Mouse (Mus musculus): Measurements from ENCODE around the gene Pphln1. TPM values are rescaled to one million over a fixed set of nuclear protein-coding genes. Genes with fewer than 3 reads are reported as not detected.
A peak's percentile ranks its signal among the peaks of the same experiment; 100 is the strongest.

Pphln1 gene
- polyA plus RNA-seq, 1 experiment from 2014 or later, result 43.4 TPM

DNA sequence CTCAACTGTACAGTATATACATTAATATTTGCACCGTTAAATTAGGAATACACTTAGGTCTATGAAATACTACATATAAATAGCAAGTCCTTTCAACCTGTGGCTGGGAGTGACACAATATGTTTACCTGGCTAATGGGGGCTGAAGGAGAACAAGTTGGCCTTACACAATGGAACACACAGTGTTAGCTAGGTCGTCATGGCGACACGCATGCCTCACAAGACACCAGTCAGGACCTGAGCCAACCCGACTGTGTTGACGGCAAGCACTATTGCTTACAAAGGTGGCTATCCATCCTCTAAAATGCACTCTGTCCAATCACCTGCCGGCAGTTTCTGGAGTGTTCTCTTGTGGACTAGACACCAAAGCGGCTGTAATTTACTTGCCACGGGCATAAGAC lies 101.7 kb downstream of the Pphln1 start:
- 84% methylated on average over 9 of the region's 9 CpGs for WGBS
- no peaks in the 10 kb centered on the region for H3K27me3 ChIP-seq (ENCODE audit: control insufficient read depth, insufficient read depth, low read length)
- H3K4me2 ChIP-seq (replicated peaks; ENCODE audit: low read depth, low read length), result no peak overlapping the region
- H3K4me1 ChIP-seq (ENCODE audit: control insufficient read depth, insufficient read depth, low read length), result no peaks in the 10 kb centered on the region
- H3K4me3 ChIP-seq (ENCODE audit: low read length), result no peak overlapping the region
- no peaks in the 10 kb centered on the region for H3K9me3 ChIP-seq (ENCODE audit: control insufficient read depth, low read length)
- H3K9ac ChIP-seq (ENCODE audit: low read depth, low read length), result no peak overlapping the region
- H3K27ac ChIP-seq (ENCODE audit: low read depth, low read length), result no peak overlapping the region
- no peak for ATAC-seq (ENCODE audit: low FRiP score, low TSS enrichment)
- peaks cover 70% of the 10 kb centered on the region for H3K36me3 ChIP-seq (ENCODE audit: control insufficient read depth, insufficient read depth, low read length)

DNA sequence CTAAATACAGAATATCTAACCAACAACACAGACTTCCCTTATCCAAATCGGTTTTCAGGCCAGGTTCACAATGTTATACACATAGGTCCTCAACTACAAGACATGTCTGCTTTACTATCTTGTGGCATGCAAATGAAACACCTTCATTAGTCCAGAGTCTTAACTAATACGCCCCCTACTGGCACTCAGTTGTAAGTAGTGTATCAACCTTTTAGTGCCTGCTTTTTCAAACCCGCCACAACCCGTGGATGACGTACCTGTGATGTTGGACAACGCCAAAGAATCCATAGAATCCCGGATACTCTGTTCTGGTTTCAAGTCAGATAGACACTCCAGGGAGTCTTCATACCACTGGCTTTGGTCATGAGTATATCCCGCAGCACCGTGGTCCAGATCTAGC lies 104.6 kb downstream of the Pphln1 start:
- Histone ChIP-seq H3K36me3 (ENCODE audit: control insufficient read depth, insufficient read depth, low read length) (peaks cover 85% of the 10 kb centered on the region), H3K9me3 (ENCODE audit: control insufficient read depth, low read length) (no peaks in the 10 kb centered on the region), H3K9ac (ENCODE audit: low read depth, low read length) (no peak overlapping the region), H3K4me1 (ENCODE audit: control insufficient read depth, insufficient read depth, low read length) (no peaks in the 10 kb centered on the region), H3K4me3 (ENCODE audit: low read length) (no peak overlapping the region), H3K27me3 (ENCODE audit: control insufficient read depth, insufficient read depth, low read length) (no peaks in the 10 kb centered on the region), H3K27ac (ENCODE audit: low read depth, low read length) (no peak overlapping the region), H3K4me2 (replicated peaks; ENCODE audit: low read depth, low read length) (no peak overlapping the region)
- no peak for ATAC-seq (ENCODE audit: low FRiP score, low TSS enrichment)
- 92% methylated on average over 9 of the region's 9 CpGs for WGBS

- no peaks in the 10 kb centered on the region for H3K27me3 ChIP-seq (ENCODE audit: control insufficient read depth, insufficient read depth, low read length)
- 94% methylated on average over 35 of the region's 35 CpGs for WGBS
- ATAC-seq (ENCODE audit: low FRiP score, low TSS enrichment), result no peak
- H3K4me2 ChIP-seq (replicated peaks; ENCODE audit: low read depth, low read length), result no peak overlapping the region
- no peak overlapping the region for H3K9ac ChIP-seq (ENCODE audit: low read depth, low read length)
- H3K36me3 ChIP-seq (ENCODE audit: control insufficient read depth, insufficient read depth, low read length), result peaks cover 85% of the 10 kb centered on the region
- no peak overlapping the region for H3K27ac ChIP-seq (ENCODE audit: low read depth, low read length)
- no peaks in the 10 kb centered on the region for H3K4me1 ChIP-seq (ENCODE audit: control insufficient read depth, insufficient read depth, low read length)
- H3K9me3 ChIP-seq (ENCODE audit: control insufficient read depth, low read length), result no peaks in the 10 kb centered on the region
- H3K4me3 ChIP-seq (ENCODE audit: low read length), result no peak overlapping the region
These were observed 105.1 kb downstream of the Pphln1 start for GRCm38 (mm10) chr15:93503201-93503745.

DNA sequence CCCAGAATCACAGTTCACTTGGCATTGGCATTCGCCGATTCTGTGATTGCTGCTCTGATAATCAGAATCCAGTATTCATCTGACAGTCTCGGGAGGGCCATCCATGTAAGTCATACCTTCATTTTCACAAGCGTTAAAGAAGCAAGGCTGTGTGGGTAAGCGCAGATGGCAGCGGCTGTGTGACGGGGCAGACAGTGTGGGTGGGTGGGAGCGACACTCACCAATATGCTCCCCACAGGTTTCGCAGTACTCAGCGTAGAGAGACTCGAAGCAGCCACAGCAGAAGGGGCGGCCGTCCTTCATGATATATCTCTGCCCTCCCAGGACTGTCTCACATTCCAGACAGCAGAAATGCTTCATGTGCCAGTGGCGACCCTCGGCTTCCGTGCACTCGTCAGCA lies 106.7 kb downstream of the Pphln1 start:
- Histone ChIP-seq H3K27ac (ENCODE audit: low read depth, low read length) (no peak overlapping the region), H3K4me2 (replicated peaks; ENCODE audit: low read depth, low read length) (no peak overlapping the region), H3K9ac (ENCODE audit: low read depth, low read length) (no peak overlapping the region), H3K4me1 (ENCODE audit: control insufficient read depth, insufficient read depth, low read length) (no peaks in the 10 kb centered on the region), H3K27me3 (ENCODE audit: control insufficient read depth, insufficient read depth, low read length) (no peaks in the 10 kb centered on the region), H3K9me3 (ENCODE audit: control insufficient read depth, low read length) (no peaks in the 10 kb centered on the region), H3K36me3 (ENCODE audit: control insufficient read depth, insufficient read depth, low read length) (peaks cover 81% of the 10 kb centered on the region), H3K4me3 (ENCODE audit: low read length) (no peak overlapping the region)
- 93% methylated on average over 17 of the region's 17 CpGs for WGBS
- no peak for ATAC-seq (ENCODE audit: low FRiP score, low TSS enrichment)

DNA sequence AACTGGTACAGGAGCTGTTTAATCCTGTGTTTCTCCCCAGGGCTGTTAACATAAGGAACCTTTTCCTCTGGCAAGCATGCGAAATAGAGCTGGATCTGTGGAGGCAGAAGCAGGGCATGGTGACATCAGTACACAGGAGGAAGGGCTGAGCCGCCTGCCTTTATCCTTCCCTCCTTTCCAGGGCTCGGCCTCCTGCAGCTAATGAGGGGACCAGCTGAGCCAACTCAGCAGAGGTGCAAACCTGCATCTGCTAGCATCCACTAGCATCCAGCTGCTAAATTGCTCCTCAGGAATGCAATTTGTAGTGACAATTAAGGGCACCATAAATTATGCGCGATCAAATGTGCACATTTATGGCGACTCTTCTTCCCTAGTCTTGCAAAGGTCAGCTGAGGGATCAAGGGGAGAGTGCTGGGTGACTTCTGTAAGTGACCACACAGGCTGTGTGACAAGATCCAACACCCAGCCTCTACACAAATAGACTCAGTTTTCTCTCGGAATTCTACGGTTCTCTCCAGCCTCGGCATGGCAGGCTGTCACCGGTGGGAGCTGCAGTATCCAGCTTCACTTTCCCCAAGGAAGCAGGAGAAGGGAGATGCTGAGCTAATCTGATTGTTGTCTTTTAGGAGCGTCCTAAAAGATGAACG lies 112.7 kb downstream of the Pphln1 start:
- H3K27me3 ChIP-seq (ENCODE audit: control insufficient read depth, insufficient read depth, low read length), result no peaks in the 10 kb centered on the region
- H3K4me3 ChIP-seq (ENCODE audit: low read length), result no peak overlapping the region
- peak; percentile 81; the same call in 1 of the 2 replicates for ATAC-seq (ENCODE audit: low FRiP score, low TSS enrichment)
- no peak overlapping the region for H3K9ac ChIP-seq (ENCODE audit: low read depth, low read length)
- H3K4me2 ChIP-seq (replicated peaks; ENCODE audit: low read depth, low read length), result no peak overlapping the region
- WGBS, result 17% methylated on average over 12 of the region's 12 CpGs
- peaks cover 34% of the 10 kb centered on the region for H3K36me3 ChIP-seq (ENCODE audit: control insufficient read depth, insufficient read depth, low read length)
- H3K27ac ChIP-seq (ENCODE audit: low read depth, low read length), result no peak overlapping the region
- H3K9me3 ChIP-seq (ENCODE audit: control insufficient read depth, low read length), result no peaks in the 10 kb centered on the region
- peaks cover 26% of the 10 kb centered on the region; the same call in 1 of the 2 replicates for H3K4me1 ChIP-seq (ENCODE audit: control insufficient read depth, insufficient read depth, low read length)

DNA sequence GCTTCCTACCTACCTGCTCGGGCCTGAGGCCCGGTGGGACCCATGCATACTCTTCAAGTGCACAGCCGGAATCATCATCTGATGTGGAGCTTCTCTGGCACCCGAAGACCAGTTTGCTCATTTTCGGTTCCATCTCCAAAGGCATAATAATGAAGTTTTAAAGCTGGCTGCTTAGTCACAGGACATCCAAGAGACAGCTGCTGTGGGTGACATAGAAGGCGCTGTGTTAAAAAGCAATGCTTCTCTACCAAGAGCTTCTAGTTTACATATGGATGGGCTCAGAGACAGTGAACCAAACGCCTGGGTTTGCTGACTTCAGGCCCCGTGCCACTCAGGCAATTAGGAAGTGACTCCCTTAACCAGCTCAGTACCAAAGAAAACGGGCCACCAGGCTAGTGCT lies 114.3 kb downstream of the Pphln1 start:
- Histone ChIP-seq H3K4me3 (ENCODE audit: low read length) (no peak overlapping the region), H3K36me3 (ENCODE audit: control insufficient read depth, insufficient read depth, low read length) (peaks cover 22% of the 10 kb centered on the region), H3K4me1 (ENCODE audit: control insufficient read depth, insufficient read depth, low read length) (peaks cover 26% of the 10 kb centered on the region; the same call in 1 of the 2 replicates), H3K27ac (ENCODE audit: low read depth, low read length) (no peak overlapping the region), H3K4me2 (replicated peaks; ENCODE audit: low read depth, low read length) (no peak overlapping the region), H3K9me3 (ENCODE audit: control insufficient read depth, low read length) (no peaks in the 10 kb centered on the region), H3K27me3 (ENCODE audit: control insufficient read depth, insufficient read depth, low read length) (no peaks in the 10 kb centered on the region), H3K9ac (ENCODE audit: low read depth, low read length) (no peak overlapping the region)
- ATAC-seq (ENCODE audit: low FRiP score, low TSS enrichment), result no peak
- 47% methylated on average over 9 of the region's 9 CpGs for WGBS

- Histone ChIP-seq H3K9ac (ENCODE audit: low read depth, low read length) (no peak overlapping the region), H3K4me2 (replicated peaks; ENCODE audit: low read depth, low read length) (peak overlapping the region; percentile 23), H3K36me3 (ENCODE audit: control insufficient read depth, insufficient read depth, low read length) (peaks cover 7% of the 10 kb centered on the region), H3K9me3 (ENCODE audit: control insufficient read depth, low read length) (no peaks in the 10 kb centered on the region), H3K4me1 (ENCODE audit: control insufficient read depth, insufficient read depth, low read length) (peaks cover 37% of the 10 kb centered on the region; the same call in 1 of the 2 replicates), H3K27me3 (ENCODE audit: control insufficient read depth, insufficient read depth, low read length) (no peaks in the 10 kb centered on the region), H3K27ac (ENCODE audit: low read depth, low read length) (no peak overlapping the region), H3K4me3 (ENCODE audit: low read length) (peak overlapping the region; percentile 8; the same call in 1 of the 2 replicates)
- no peak for ATAC-seq (ENCODE audit: low FRiP score, low TSS enrichment)
- 5% methylated on average over 10 of the region's 10 CpGs for WGBS
These were observed 115.8 kb downstream of the Pphln1 start for GRCm38 (mm10) chr15:93513939-93514341.

- Histone ChIP-seq H3K4me1 (ENCODE audit: control insufficient read depth, insufficient read depth, low read length) (peaks cover 41% of the 10 kb centered on the region), H3K36me3 (ENCODE audit: control insufficient read depth, insufficient read depth, low read length) (peaks cover 3% of the 10 kb centered on the region; the same call in 1 of the 2 replicates), H3K27me3 (ENCODE audit: control insufficient read depth, insufficient read depth, low read length) (no peaks in the 10 kb centered on the region), H3K9me3 (ENCODE audit: control insufficient read depth, low read length) (no peaks in the 10 kb centered on the region), H3K4me3 (ENCODE audit: low read length) (no peak overlapping the region), H3K9ac (ENCODE audit: low read depth, low read length) (no peak overlapping the region), H3K27ac (ENCODE audit: low read depth, low read length) (no peak overlapping the region; the same call in 1 of the 2 replicates), H3K4me2 (replicated peaks; ENCODE audit: low read depth, low read length) (no peak overlapping the region)
- ATAC-seq (ENCODE audit: low FRiP score, low TSS enrichment), result no peak
- 66% methylated on average over 9 of the region's 9 CpGs for WGBS
These were observed 117.2 kb downstream of the Pphln1 start for GRCm38 (mm10) chr15:93515316-93515715.

DNA sequence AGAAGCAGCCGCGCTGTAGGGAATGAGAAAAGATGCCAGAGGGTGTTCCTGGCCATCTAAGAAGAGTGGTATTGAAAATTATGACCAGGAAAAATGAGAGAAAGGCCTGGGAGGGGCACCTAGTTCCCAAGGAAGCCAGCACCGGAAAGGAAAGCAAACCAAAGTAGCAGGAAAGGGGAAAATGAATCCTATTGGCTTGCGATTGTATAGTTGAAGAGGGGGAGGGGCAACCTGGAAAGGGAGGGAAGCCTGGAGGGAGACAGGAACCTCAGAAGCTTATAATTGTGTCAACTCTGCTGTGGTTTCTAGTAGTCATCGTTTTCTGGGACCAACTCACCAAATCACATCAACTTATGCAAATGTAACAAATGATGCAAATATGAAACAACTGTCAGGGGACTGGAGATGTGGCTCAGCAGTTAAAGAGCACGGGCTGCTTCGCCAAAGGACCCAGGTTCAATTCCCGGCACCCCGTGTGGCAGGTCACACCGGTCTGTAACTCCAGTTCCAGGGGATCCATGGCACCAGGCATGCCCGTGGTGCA lies 118.9 kb downstream of the Pphln1 start:
- H3K4me3 ChIP-seq (ENCODE audit: low read length), result no peak overlapping the region
- no peak for ATAC-seq (ENCODE audit: low FRiP score, low TSS enrichment)
- 77% methylated on average over 11 of the region's 11 CpGs for WGBS
- H3K27me3 ChIP-seq (ENCODE audit: control insufficient read depth, insufficient read depth, low read length), result no peaks in the 10 kb centered on the region
- no peak overlapping the region for H3K9ac ChIP-seq (ENCODE audit: low read depth, low read length)
- no peak overlapping the region for H3K4me2 ChIP-seq (replicated peaks; ENCODE audit: low read depth, low read length)
- no peaks in the 10 kb centered on the region for H3K36me3 ChIP-seq (ENCODE audit: control insufficient read depth, insufficient read depth, low read length)
- no peak overlapping the region; the same call in 1 of the 2 replicates for H3K27ac ChIP-seq (ENCODE audit: low read depth, low read length)
- H3K9me3 ChIP-seq (ENCODE audit: control insufficient read depth, low read length), result no peaks in the 10 kb centered on the region
- peaks cover 39% of the 10 kb centered on the region for H3K4me1 ChIP-seq (ENCODE audit: control insufficient read depth, insufficient read depth, low read length)

Data from kidney, embryonic 14.5 days (tissue).